Mouse (Mus musculus): ENCODE measurements around the gene Cryzl1. TPM values are rescaled to one million over a fixed set of nuclear protein-coding genes. Genes with fewer than 3 reads are reported as not detected.

The Cryzl1 gene
- total and polyA plus RNA-seq, 3 experiments: 20.2 to 44.4 TPM; not detected in 1

- TF ChIP-seq CHD1 (IDR thresholded peaks at IDR 0.05; ENCODE audit: low read depth, low read length) (no peak), CTCF (IDR thresholded peaks at IDR 0.05 in 2 of 3, conservative IDR thresholded peaks at IDR 0.05 in 1 of 3; ENCODE audit: control insufficient read depth in 1 of 3, insufficient read depth in 1 of 3, low read depth in 2 of 3, low read length in 3 of 3, poor library complexity in 1 of 3, severe bottlenecking in 1 of 3) (no peak), RAD21 (IDR thresholded peaks at IDR 0.05; ENCODE audit: low read depth, low read length) (no peak), POLR2AphosphoS2 (IDR thresholded peaks at IDR 0.05; ENCODE audit: low read length) (peak; percentile 22; the same call in 1 of the 2 replicates), KAT2A (conservative IDR thresholded peaks at IDR 0.05; ENCODE audit: low read depth, low read length) (no peak), MYC (IDR thresholded peaks at IDR 0.05; ENCODE audit: low read depth, low read length) (no peak), ZC3H11A (IDR thresholded peaks at IDR 0.05; ENCODE audit: low read depth, low read length) (no peak), ZMIZ1 (IDR thresholded peaks at IDR 0.05; ENCODE audit: low read depth, low read length) (peak; percentile 64; the same call in 1 of the 2 replicates), MEF2A (IDR thresholded peaks at IDR 0.05; ENCODE audit: extremely low read depth, insufficient replicate concordance, low read depth, low read length, poor library complexity, severe bottlenecking) (no peak), JUND (IDR thresholded peaks at IDR 0.05; ENCODE audit: low read depth, low read length) (no peak), POLR2A (IDR thresholded peaks at IDR 0.05; ENCODE audit: control insufficient read depth in 1 of 2, insufficient read depth in 1 of 2, low read depth in 1 of 2, low read length in 2 of 2, poor library complexity in 1 of 2) (peak in 1 of 2 experiments; percentile 13; a peak in 1 of 4 replicates), BHLHE40 (IDR thresholded peaks at IDR 0.05; ENCODE audit: borderline replicate concordance, low read depth, low read length) (no peak)
Observed at GRCm38 (mm10) chr16:91674500-91674899, 54.3 kb downstream of the Cryzl1 start (continued).

GRCm38 (mm10) chr16:91663795-91664194 is 65.0 kb downstream of the Cryzl1 start:
- Histone ChIP-seq H3K4me3 (ENCODE audit: control insufficient read depth in 1 of 2, insufficient read depth in 1 of 2, low read depth in 2 of 2, low read length in 2 of 2) (no peak overlapping the region), H3K79me2 (ENCODE audit: control insufficient read depth, insufficient read depth, low read length, poor library complexity) (peaks cover 30% of the 10 kb centered on the region), H3K9me3 (replicated peaks; ENCODE audit: insufficient read depth, low read length) (no peaks in the 10 kb centered on the region), H3K27ac (ENCODE audit: control insufficient read depth, low read depth, low read length) (no peak overlapping the region), H3K36me3 (ENCODE audit: control insufficient read depth in 1 of 2, insufficient read depth in 2 of 2, low read length in 2 of 2) (peaks cover 6 to 68% of the 10 kb centered on the region in 2 experiments), H3K4me1 (ENCODE audit: control insufficient read depth in 1 of 2, insufficient read depth in 2 of 2, low read length in 2 of 2) (no peaks in the 10 kb centered on the region), H3K9ac (ENCODE audit: control insufficient read depth, low read depth, low read length, poor library complexity, severe bottlenecking) (no peak overlapping the region), H3K27me3 (ENCODE audit: control insufficient read depth in 1 of 2, insufficient read depth in 2 of 2, low read length in 2 of 2) (no peaks in the 10 kb centered on the region)
- TF ChIP-seq EP300 (IDR thresholded peaks at IDR 0.05; ENCODE audit: low read depth in 1 of 2, low read length in 2 of 2): no peak
- peak; percentile 90 for TF ChIP-seq ZKSCAN1 (IDR thresholded peaks at IDR 0.05; ENCODE audit: low read depth, low read length)
- TF ChIP-seq CTCF (IDR thresholded peaks at IDR 0.05 in 2 of 3, conservative IDR thresholded peaks at IDR 0.05 in 1 of 3; ENCODE audit: control insufficient read depth in 1 of 3, insufficient read depth in 1 of 3, low read depth in 2 of 3, low read length in 3 of 3, poor library complexity in 1 of 3, severe bottlenecking in 1 of 3): no peak
- no peak for TF ChIP-seq CHD2 (IDR thresholded peaks at IDR 0.05; ENCODE audit: low read length)
- no peak for TF ChIP-seq USF1 (IDR thresholded peaks at IDR 0.05; ENCODE audit: low read depth, low read length)
- TF ChIP-seq SIN3A (IDR thresholded peaks at IDR 0.05; ENCODE audit: low read length): no peak
- DNase-seq (ENCODE audit: low read depth, low spot score): no peak

DNA sequence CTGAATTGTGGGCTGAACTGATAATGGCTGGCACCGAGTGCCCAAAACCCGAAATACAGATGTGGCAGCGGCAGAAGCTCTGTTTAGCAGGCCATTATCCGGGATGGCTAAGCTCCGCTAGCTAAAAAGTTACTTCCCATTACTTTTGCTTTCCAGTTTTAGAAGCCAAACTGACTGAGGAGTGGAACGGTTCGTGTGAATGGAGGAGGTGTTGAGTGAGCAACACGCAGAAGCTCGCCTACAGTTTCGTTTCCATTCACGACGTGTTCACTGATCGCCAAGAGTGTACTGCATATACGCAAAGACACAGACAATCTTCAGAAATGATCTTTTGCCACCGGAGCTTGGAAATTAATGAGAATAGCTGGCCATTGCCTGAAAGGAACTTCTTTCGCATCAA is 66.4 kb downstream of the Cryzl1 start:
- H3K9ac ChIP-seq (ENCODE audit: control insufficient read depth, low read depth, low read length, poor library complexity, severe bottlenecking): no peak overlapping the region
- H3K79me2 ChIP-seq (ENCODE audit: control insufficient read depth, insufficient read depth, low read length, poor library complexity): peaks cover 44% of the 10 kb centered on the region
- H3K4me3 ChIP-seq (ENCODE audit: control insufficient read depth in 1 of 2, insufficient read depth in 1 of 2, low read depth in 2 of 2, low read length in 2 of 2): no peak overlapping the region
- H3K27me3 ChIP-seq (ENCODE audit: control insufficient read depth in 1 of 2, insufficient read depth in 2 of 2, low read length in 2 of 2): no peaks in the 10 kb centered on the region
- TF ChIP-seq CTCF (IDR thresholded peaks at IDR 0.05 in 2 of 3, conservative IDR thresholded peaks at IDR 0.05 in 1 of 3; ENCODE audit: control insufficient read depth in 1 of 3, insufficient read depth in 1 of 3, low read depth in 2 of 3, low read length in 3 of 3, poor library complexity in 1 of 3, severe bottlenecking in 1 of 3) (no peak), ZMIZ1 (IDR thresholded peaks at IDR 0.05; ENCODE audit: low read depth, low read length) (0 out of 2 replicates have a peak, but pooled peaks have one; percentile 37), RAD21 (IDR thresholded peaks at IDR 0.05; ENCODE audit: low read depth, low read length) (no peak), POLR2A (IDR thresholded peaks at IDR 0.05; ENCODE audit: control insufficient read depth in 1 of 2, insufficient read depth in 1 of 2, low read depth in 1 of 2, low read length in 2 of 2, poor library complexity in 1 of 2) (0 out of 4 replicates have a peak, but pooled peaks of 1 of the 2 experiments have one; percentile 10), ZC3H11A (IDR thresholded peaks at IDR 0.05; ENCODE audit: low read depth, low read length) (no peak), POLR2AphosphoS2 (IDR thresholded peaks at IDR 0.05; ENCODE audit: low read length) (peak; percentile 39; the same call in 1 of the 2 replicates)
- no peaks in the 10 kb centered on the region for H3K9me3 ChIP-seq (replicated peaks; ENCODE audit: insufficient read depth, low read length)
- H3K4me1 ChIP-seq (ENCODE audit: control insufficient read depth in 1 of 2, insufficient read depth in 2 of 2, low read length in 2 of 2): no peaks in the 10 kb centered on the region
- no peak for DNase-seq (ENCODE audit: low read depth, low spot score)
- H3K36me3 ChIP-seq (ENCODE audit: control insufficient read depth in 1 of 2, insufficient read depth in 2 of 2, low read length in 2 of 2): peaks cover 6 to 67% of the 10 kb centered on the region in 2 experiments
- no peak overlapping the region for H3K27ac ChIP-seq (ENCODE audit: control insufficient read depth, low read depth, low read length)

All from MEL (cell line).